Mouse (Mus musculus) hindbrain, embryonic 16.5 days (tissue): Measurements from ENCODE around the gene Bcar1. TPM values are rescaled to one million over a fixed set of nuclear protein-coding genes. Genes with fewer than 3 reads are reported as not detected.

Experiments
- ATAC-seq: fragments of 200-750 bp; cut with Nextera tagmentation; 2 replicates; pipeline ENCODE4 v1.8.0; 2017; ENCODE audit warnings: moderate TSS enrichment, moderate library complexity
- H3K27ac ChIP-seq: fragments of 300-500 bp; sonication (generic); 2 replicates; pipeline ENCODE4 v1.5.1; 2014; ENCODE audit warnings: low read depth, mild to moderate bottlenecking, control low read depth, low read length, moderate library complexity
- H3K27me3 ChIP-seq: fragments of 300-500 bp; sonication (generic); replicated peaks from 2 replicates; pipeline ENCODE4 v1.6.1; 2014; ENCODE audit warnings: low read length; ENCODE audit not compliant: control insufficient read depth, insufficient read depth
- H3K36me3 ChIP-seq: fragments of 300-500 bp; sonication (generic); 2 replicates; pipeline ENCODE4 v1.6.1; 2014; ENCODE audit warnings: mild to moderate bottlenecking, low read length, moderate library complexity, mixed read lengths; ENCODE audit not compliant: control insufficient read depth, insufficient read depth
- H3K4me1 ChIP-seq: fragments of 300-500 bp; sonication (generic); 2 replicates; pipeline ENCODE4 v1.6.1; 2014; ENCODE audit warnings: low read depth, low read length; ENCODE audit not compliant: control insufficient read depth, insufficient read depth
- H3K4me2 ChIP-seq: fragments of 300-500 bp; sonication (generic); 2 replicates; pipeline ENCODE4 v1.6.1; 2014; ENCODE audit warnings: mild to moderate bottlenecking, low read length, control low read depth, moderate library complexity
- H3K4me3 ChIP-seq: fragments of 300-500 bp; sonication (generic); 2 replicates; pipeline ENCODE4 v1.5.1; 2014; ENCODE audit warnings: mild to moderate bottlenecking, low read length, control low read depth, moderate library complexity
- H3K9ac ChIP-seq: fragments of 300-500 bp; sonication (generic); 2 replicates; pipeline ENCODE4 v1.6.1; 2014; ENCODE audit warnings: low read depth, mild to moderate bottlenecking, control low read depth, low read length, moderate library complexity
- H3K9me3 ChIP-seq: fragments of 300-500 bp; sonication (generic); 2 replicates; pipeline ENCODE4 v1.6.1; 2014; ENCODE audit warnings: mild to moderate bottlenecking, low read length, moderate library complexity; ENCODE audit not compliant: control insufficient read depth
- WGBS: fragments of 180-500 bp; shearing (Covaris S2); extraction: QIAGEN DNeasy Blood & Tissue Kit; methylation state at CpG from one replicate; pipeline ENCODE4 v1.1.7; 2014; 5-methylcytosine and 5-hydroxymethylcytosine counted together
- polyA plus RNA-seq: library from polyadenylated mRNA; unstranded; fragments of >200 nt; fragmentation: Nextera tagmentation; extraction: Ambion mirVana; gene quantifications from 2 replicates; pipeline ENCODE4 v1.2.1, GENCODE M21; 2015

Bcar1 gene
- polyA plus RNA-seq, 1 experiment from 2014 or later, result 37.6 TPM

DNA sequence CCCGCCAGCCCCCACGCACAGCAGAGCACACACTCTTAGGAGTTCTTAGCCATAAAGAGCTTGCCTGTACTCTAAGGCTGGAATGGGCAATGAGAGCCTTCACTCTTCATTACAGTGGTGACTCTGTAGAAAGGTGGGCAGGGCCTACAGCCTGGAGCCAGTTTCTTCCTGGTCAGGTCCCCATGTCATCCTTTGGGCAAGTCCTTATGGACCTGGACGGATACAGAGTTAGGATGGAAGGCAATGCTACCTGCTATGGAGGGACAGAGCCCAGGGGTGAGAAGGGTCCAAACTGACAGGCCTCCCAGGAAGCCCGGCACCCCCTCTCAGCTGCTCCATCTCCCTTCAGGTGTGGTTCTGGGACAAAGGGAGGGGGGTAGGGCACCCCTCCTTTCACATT, 7.8 kb downstream of the Bcar1 start:
- Histone ChIP-seq H3K27me3 (no peaks in the 10 kb centered on the region), H3K4me1 (peaks cover 78% of the 10 kb centered on the region), H3K9ac (no peak overlapping the region), H3K27ac (peak overlapping the region; percentile 51; the same call in 1 of the 2 replicates), H3K4me2 (no peak overlapping the region), H3K9me3 (no peaks in the 10 kb centered on the region), H3K36me3 (no peaks in the 10 kb centered on the region), H3K4me3 (no peak overlapping the region)
- ATAC-seq, result no peak
- WGBS, result 68% methylated on average over 4 of the region's 4 CpGs

DNA sequence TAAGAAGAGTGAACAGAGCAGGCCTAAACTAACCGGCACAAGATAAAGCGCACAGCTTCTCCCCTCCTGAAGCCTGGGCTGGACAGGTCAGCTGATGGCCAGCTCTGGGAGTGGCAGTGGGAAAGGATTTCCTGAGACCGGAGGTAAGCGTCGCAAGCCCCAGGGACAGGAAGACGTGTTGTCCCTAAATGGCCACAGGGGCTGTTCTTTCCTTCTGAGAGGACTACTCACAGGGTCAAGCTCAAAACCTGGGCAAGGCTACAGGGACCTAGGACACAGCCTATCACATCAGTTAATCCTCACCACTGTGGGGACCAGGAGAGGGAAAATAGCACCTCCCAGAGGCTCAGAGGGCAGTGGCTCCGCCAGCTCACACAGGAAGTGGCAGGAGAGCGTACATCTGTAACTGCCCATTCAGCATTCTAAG, 8.3 kb downstream of the Bcar1 start:
- Histone ChIP-seq H3K9ac (no peak overlapping the region), H3K4me2 (no peak overlapping the region), H3K36me3 (no peaks in the 10 kb centered on the region), H3K4me3 (no peak overlapping the region), H3K9me3 (no peaks in the 10 kb centered on the region), H3K27me3 (no peaks in the 10 kb centered on the region), H3K4me1 (peaks cover 78% of the 10 kb centered on the region), H3K27ac (no peak overlapping the region)
- WGBS, result 65% methylated on average over 8 of the region's 8 CpGs
- ATAC-seq, result no peak

DNA sequence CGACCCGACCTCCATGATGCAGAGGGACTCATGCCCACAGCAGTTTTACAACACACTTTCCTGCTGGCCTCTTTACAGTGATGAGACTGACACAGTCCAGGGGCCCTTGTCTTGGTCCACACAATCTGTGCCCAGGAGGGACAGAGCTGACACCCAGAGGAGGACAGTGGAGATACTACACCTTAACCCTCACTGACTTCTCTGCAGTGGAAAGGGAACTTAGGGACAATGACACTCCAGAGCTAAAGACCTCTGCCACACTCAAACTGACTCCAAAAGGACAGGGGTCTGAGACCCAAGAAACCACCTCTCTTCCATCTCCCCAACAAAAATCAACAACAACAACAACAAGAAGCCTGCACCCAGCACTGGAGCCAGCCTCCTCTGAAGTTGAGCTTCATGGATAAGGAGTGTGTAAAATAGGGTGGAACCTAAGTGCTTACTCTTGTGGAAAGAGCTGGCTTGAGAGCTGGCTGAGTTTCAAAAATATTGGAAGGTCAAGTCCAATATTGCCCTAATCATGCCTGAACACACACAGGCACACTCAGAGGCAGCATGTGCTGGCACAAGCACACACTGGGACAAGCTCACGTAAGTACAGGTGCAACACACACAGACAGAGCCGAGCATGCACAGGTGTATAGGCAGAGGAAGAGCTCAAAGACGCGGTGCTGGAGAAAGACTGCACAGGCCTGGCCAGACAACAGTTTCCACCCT, 9.2 kb downstream of the Bcar1 start:
- WGBS, result 53% methylated on average over 6 of the region's 6 CpGs
- Histone ChIP-seq H3K27me3 (no peaks in the 10 kb centered on the region), H3K36me3 (no peaks in the 10 kb centered on the region), H3K27ac (peak overlapping the region; percentile 55), H3K4me3 (no peak overlapping the region), H3K9ac (no peak overlapping the region; the same call in 1 of the 2 replicates), H3K9me3 (no peaks in the 10 kb centered on the region), H3K4me1 (peaks cover 77% of the 10 kb centered on the region), H3K4me2 (no peak overlapping the region)
- no peak for ATAC-seq

DNA sequence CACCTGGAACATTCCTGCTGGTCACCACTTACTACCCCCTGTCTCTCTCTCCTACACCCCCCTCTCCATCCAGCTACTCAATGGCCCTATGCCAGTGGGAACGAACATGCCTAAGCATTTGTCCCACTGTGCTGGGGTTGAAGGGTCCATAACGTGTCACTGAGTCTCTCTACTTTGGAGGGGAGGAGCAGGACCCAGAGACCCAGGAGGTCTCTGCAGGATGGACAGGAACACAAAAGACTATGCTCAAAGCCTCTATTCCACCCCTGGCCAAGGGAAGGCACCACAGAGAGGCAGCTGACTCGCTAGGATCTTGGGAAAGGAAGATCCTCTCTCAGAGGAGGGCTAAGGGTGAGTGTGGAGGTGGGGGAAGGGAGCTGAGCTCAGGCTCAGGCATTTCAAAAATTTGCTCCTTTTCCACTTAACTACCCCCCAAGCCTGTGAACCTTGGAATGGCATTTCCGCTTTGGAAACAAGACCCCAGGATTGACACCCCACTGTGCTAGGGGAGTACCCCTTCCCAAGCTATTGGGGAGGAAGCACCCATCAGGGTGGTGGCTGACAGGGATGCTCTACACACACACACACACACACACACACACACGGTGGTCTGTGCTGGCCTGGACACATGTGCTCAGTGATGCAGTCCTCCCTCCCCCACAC, 9.9 kb downstream of the Bcar1 start:
- H3K27ac ChIP-seq, result no peak overlapping the region
- no peaks in the 10 kb centered on the region for H3K36me3 ChIP-seq
- no peak overlapping the region for H3K4me2 ChIP-seq
- no peak for ATAC-seq
- H3K27me3 ChIP-seq, result no peaks in the 10 kb centered on the region
- H3K9ac ChIP-seq, result peak overlapping the region; percentile 0; the same call in 1 of the 2 replicates
- peaks cover 76% of the 10 kb centered on the region for H3K4me1 ChIP-seq
- WGBS, result 14% methylated on average over 5 of the region's 5 CpGs
- H3K9me3 ChIP-seq, result no peaks in the 10 kb centered on the region
- no peak overlapping the region for H3K4me3 ChIP-seq

DNA sequence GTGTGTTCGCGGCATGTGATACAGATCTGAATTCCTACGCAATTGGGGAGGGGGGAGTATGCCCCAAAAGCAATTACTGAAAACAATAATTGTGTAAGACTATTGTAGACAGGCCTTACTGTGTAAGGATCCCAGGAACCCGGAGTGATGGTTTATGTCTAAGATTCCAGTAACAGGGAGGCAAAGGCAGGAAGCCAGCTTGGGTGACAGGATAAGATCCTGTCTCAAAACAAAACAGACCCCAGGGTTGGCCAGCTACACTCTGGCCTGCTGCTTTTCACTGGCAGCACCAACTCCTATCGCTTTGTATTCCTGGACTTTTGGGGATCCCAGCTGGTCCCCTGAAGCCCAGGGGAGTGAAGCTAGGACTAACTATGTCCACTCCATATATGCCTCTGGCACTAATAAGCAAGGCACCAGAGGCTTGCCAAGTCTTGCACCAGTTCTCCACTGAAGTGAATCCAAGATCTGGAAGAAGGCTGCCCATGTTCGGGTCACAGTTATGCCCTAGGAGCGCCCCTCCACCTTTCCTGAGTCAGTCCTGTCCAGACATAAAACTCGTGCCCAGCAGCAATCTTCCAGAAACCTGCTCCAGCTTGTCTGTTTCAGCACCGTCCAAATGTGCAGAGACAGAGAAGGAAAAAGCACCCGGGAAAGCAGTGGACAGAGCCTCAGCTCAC, 11.1 kb downstream of the Bcar1 start:
- Histone ChIP-seq H3K9me3 (no peaks in the 10 kb centered on the region), H3K36me3 (no peaks in the 10 kb centered on the region), H3K4me1 (peaks cover 80% of the 10 kb centered on the region), H3K27me3 (no peaks in the 10 kb centered on the region), H3K27ac (peak overlapping the region; percentile 86), H3K4me3 (peak overlapping the region; percentile 81), H3K4me2 (peak overlapping the region; percentile 73), H3K9ac (peak overlapping the region; percentile 85)
- 24% methylated on average over 10 of the region's 10 CpGs for WGBS
- ATAC-seq, result no peak; the same call in 1 of the 2 replicates

DNA sequence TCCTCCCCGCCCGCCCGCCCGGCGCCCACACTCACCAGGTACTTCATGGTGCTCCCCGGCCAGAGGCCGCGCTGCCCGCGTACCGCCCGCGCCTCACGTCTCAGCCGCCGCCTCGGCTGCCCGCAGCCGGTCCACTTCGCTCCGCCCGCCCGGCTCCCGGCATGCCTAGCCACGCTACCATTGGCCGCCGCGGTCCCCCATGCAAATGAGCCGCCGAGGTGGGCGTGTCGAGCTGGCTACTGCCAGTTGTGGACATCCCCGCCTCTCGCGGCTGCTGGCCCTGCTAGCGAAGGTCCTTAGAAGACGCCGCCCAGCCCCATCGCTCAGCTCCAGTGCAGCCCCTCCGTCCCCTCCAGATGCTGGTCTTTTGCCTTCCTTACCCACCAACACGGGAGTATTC, 11.6 kb downstream of the Bcar1 start:
- H3K27me3 ChIP-seq, result no peaks in the 10 kb centered on the region
- 0% methylated on average over 28 of the region's 41 CpGs for WGBS
- H3K36me3 ChIP-seq, result no peaks in the 10 kb centered on the region
- H3K27ac ChIP-seq, result peak overlapping the region; percentile 86
- peak overlapping the region; percentile 85 for H3K9ac ChIP-seq
- H3K4me1 ChIP-seq, result peaks cover 85% of the 10 kb centered on the region
- peak overlapping the region; percentile 73 for H3K4me2 ChIP-seq
- ATAC-seq, result peak; percentile 95
- peak overlapping the region; percentile 81 for H3K4me3 ChIP-seq
- no peaks in the 10 kb centered on the region for H3K9me3 ChIP-seq

DNA sequence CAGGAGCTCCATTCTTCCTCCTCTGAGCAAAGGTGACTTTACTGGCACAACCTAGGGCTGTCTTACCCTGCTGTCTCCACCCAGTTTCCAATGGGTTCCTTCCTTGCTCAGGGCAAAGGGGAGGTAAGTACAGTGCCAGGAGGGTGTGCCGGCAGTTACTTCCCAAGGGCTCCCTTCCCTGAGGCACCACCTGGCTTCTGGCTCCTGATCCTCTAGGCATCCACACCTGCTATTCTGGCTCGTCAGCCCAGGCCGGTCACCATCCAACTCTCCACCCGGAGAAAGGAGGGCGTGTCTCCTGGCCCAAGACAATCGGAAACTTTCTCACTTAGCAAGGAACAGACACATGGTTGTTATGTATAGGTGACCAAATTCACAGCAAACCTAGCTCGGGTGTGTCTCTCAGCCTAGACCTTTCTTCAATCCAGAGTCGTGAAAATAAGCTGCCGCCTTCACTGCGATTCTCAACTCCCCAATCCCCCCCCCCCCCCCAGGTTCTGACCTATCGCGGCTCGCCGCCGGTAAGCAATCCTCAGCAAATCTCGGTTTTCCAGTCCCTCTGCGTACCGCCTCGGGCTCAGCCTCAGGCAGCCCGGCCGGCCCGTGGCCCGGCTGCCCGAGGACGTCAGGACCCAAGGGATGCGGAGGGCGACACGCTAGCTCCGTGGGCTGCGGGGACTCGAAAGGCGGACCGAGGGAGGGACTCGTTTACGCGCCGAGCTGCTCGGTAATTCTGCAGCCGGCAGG, 12.2 kb downstream of the Bcar1 start:
- Histone ChIP-seq H3K9ac (peak overlapping the region; percentile 85), H3K4me3 (peak overlapping the region; percentile 81), H3K27me3 (no peaks in the 10 kb centered on the region), H3K4me2 (peak overlapping the region; percentile 73), H3K9me3 (no peaks in the 10 kb centered on the region), H3K36me3 (no peaks in the 10 kb centered on the region), H3K27ac (peak overlapping the region; percentile 86), H3K4me1 (peaks cover 85% of the 10 kb centered on the region)
- under 1% methylated on average over 30 of the region's 39 CpGs for WGBS
- ATAC-seq, result peak; percentile 43

DNA sequence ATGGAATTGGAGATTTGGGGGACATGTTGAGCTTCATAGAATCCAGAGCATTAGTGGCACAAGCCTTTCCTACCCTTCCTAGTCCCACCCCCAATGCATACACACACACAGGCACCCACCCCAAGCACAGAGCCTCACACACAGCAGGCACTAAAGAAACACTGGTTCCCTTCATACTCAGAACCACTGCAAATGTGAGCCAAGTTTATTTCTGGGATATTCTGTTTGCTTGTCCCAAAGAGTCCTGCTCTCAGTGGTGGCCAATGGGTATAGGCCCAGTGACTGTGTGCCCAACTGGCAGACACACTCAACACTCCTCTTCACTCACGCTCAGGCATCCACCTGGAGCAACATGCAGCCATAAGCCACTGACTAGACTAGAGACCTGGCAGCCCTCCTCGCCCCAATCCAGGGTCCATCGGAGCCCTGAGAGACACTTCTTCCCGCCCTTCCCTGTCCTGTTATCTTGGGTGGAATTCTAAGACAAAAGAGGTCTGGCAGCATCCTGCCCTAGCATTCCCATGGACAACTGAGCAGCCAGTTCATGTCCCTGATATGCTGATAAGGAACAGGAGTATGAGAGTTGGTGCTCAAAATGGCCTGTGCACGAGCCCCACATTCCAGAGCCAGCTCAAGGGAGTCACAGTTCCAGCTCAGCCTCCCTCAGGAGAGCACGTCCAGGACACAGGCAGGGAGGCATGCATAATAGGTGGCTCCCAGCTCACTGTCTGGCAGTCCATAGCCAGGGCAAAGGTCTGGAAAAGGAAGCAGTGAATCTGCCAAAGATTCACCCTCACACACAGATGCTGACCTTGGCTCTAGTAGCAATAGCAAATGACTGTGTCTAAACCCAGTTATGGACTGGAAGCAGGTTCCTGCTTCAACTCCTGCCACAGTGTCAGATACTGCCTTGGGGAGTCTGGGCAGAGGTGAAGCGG, 14.1 kb downstream of the Bcar1 start:
- Histone ChIP-seq H3K4me2 (no peak overlapping the region), H3K36me3 (no peaks in the 10 kb centered on the region), H3K4me3 (no peak overlapping the region), H3K27ac (no peak overlapping the region), H3K4me1 (peaks cover 70% of the 10 kb centered on the region), H3K9me3 (no peaks in the 10 kb centered on the region), H3K9ac (no peak overlapping the region; the same call in 1 of the 2 replicates), H3K27me3 (no peaks in the 10 kb centered on the region)
- ATAC-seq, result no peak
- WGBS, result 62% methylated on average over 7 of the region's 7 CpGs
